Mouse (Mus musculus): ENCODE data around the gene Ptprh. TPM values are rescaled to one million over a fixed set of nuclear protein-coding genes. Genes with fewer than 3 reads are reported as not detected.

The Ptprh gene
- total and polyA plus RNA-seq, 3 experiments: not detected

DNA sequence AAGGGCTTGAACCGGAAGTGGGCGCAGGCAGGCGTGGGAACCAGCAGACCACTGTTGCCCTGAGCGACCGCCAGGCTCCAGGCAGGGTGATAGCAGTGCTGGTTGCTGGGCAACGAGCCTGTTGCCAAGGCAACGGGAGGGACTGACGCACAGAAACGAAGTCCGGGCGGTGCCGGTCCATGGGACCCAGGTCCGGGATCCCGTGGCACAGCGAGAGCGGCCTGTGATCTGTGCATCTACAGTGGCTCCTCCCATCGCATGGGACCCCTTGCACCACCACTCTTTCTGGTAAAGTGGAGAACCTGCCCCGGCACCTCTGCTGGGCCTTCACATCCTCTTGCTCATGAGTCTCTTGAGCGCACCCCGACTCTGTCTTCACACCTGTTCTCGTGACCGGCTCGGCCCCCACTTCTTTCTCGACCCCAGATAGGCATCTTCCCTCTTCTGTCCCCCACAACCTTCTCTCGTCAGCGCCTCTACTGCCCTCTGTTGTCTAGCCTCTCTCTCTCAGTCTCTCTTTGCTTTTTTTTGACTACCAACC is 57.2 kb downstream of the Ptprh start:
- no peak overlapping the region for H3K4me3 ChIP-seq (replicated peaks in 1 of 3; ENCODE audit: low read depth in 2 of 3, low read length in 2 of 3, poor library complexity in 1 of 3)
- no peak overlapping the region for H3K27ac ChIP-seq (ENCODE audit: insufficient read depth, low read depth)
- dilution Hi-C loops (cut with MboI; ENCODE audit: extremely low pct_ligation_motif_present, extremely low pct_unique_long_range_greater_than_20kb, low sequenced_read_pairs): no loop called here
- H3K36me3 ChIP-seq (replicated peaks in 1 of 2; ENCODE audit: control insufficient read depth in 1 of 2, insufficient read depth in 1 of 2, low read length in 1 of 2): no peaks in the 10 kb centered on the region
- TF ChIP-seq MXI1 (IDR thresholded peaks at IDR 0.05; ENCODE audit: low read depth, low read length) (peak; percentile 19), UBTF (IDR thresholded peaks at IDR 0.05; ENCODE audit: low read depth, low read length) (no peak)
- H3K9ac ChIP-seq (ENCODE audit: insufficient read depth, low read depth): no peak overlapping the region
- peaks cover 4 to 5% of the 10 kb centered on the region in 2 experiments; a peak in 3 of 4 replicates for H3K4me1 ChIP-seq (ENCODE audit: control insufficient read depth in 1 of 2, insufficient read depth in 2 of 2)
- in situ Hi-C loops (cut with MboI; ENCODE audit: low pct_ligation_motif_present, low pct_unique_long_range_greater_than_20kb, low sequenced_read_pairs): no loop called here
- peaks cover 48% of the 10 kb centered on the region for H3K27me3 ChIP-seq (replicated peaks)
- H3K79me2 ChIP-seq (replicated peaks; ENCODE audit: control insufficient read depth, extremely low read depth, insufficient read depth, poor library complexity, severe bottlenecking): no peaks in the 10 kb centered on the region
- H3K4me2 ChIP-seq (ENCODE audit: insufficient read depth, low read depth, poor library complexity, severe bottlenecking): peak overlapping the region; percentile 77; the same call in 1 of the 2 replicates
- no peak for DNase-seq (ENCODE audit: extremely low read depth)
- H3K9me3 ChIP-seq (replicated peaks; ENCODE audit: low read length): no peaks in the 10 kb centered on the region

DNA sequence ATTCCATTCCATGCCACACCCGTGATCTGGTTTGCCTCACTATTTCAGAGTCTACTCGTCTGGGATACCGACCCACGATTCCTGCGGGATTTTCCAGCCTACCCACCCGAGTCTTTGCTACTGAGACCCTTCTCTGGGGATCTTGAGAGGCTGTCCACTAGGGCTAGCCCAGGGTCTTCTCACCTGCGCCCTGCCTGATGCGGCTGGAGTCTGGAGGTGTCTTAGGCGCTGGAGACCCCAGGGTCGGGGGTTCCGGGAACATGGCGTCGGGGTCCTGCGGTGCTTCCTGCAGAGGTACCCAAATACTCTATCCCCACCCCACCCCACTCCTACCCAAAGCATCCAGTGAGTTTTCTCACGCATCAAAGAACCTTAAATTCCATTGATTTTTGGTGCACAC is 57.8 kb downstream of the Ptprh start:
- dilution Hi-C loops (cut with MboI; ENCODE audit: extremely low pct_ligation_motif_present, extremely low pct_unique_long_range_greater_than_20kb, low sequenced_read_pairs): no loop called here
- H3K4me2 ChIP-seq (ENCODE audit: insufficient read depth, low read depth, poor library complexity, severe bottlenecking): no peak overlapping the region

DNA sequence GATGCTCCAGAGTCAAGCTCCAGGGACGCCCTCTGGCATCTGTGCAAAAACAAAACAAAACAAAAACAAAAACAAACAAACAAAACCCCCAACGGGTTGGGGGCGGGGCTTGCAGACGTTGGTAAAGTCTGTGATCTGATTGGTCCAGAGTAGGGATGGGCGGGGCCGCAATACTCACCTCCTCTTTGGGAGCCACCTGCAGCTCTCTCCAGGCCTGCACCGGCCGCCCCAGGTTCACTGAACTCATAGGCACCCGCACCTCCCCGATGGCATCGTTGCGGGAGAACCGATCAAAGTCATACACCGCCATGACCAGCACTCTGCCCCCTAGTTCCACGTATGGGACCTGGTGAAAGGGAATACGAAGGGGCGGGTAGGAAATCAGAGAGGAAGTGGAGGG is 61.8 kb downstream of the Ptprh start:
- no peak overlapping the region for H3K27ac ChIP-seq (ENCODE audit: insufficient read depth, low read depth)
- no peaks in the 10 kb centered on the region for H3K36me3 ChIP-seq (replicated peaks in 1 of 2; ENCODE audit: control insufficient read depth in 1 of 2, insufficient read depth in 1 of 2, low read length in 1 of 2)
- TF ChIP-seq MYC (IDR thresholded peaks at IDR 0.05; ENCODE audit: low read depth, low read length) (no peak), NELFE (IDR thresholded peaks at IDR 0.05; ENCODE audit: low read depth, low read length) (no peak), CHD2 (IDR thresholded peaks at IDR 0.05; ENCODE audit: low read length) (no peak), EP300 (IDR thresholded peaks at IDR 0.05; ENCODE audit: low read length) (no peak), MXI1 (IDR thresholded peaks at IDR 0.05; ENCODE audit: low read depth, low read length) (no peak), BHLHE40 (IDR thresholded peaks at IDR 0.05; ENCODE audit: low read depth, low read length) (no peak), ZNF384 (IDR thresholded peaks at IDR 0.05; ENCODE audit: low read depth, low read length) (no peak), RCOR1 (conservative IDR thresholded peaks at IDR 0.05; ENCODE audit: low read depth, low read length) (no peak), SIN3A (IDR thresholded peaks at IDR 0.05; ENCODE audit: low read length) (no peak), ELF1 (IDR thresholded peaks at IDR 0.05; ENCODE audit: low read depth, low read length) (no peak), MAX (IDR thresholded peaks at IDR 0.05; ENCODE audit: low read length) (no peak), MAFK (IDR thresholded peaks at IDR 0.05; ENCODE audit: insufficient replicate concordance, low read length) (no peak), PAX5 (IDR thresholded peaks at IDR 0.05; ENCODE audit: low read length) (no peak), USF1 (IDR thresholded peaks at IDR 0.05; ENCODE audit: low read depth, low read length) (no peak), NRF1 (IDR thresholded peaks at IDR 0.05; ENCODE audit: low read depth, low read length) (no peak), TBP (conservative IDR thresholded peaks at IDR 0.05; ENCODE audit: low read depth, low read length) (no peak), ETS1 (conservative IDR thresholded peaks at IDR 0.05; ENCODE audit: low read depth, low read length) (no peak)
- no peak overlapping the region for H3K9ac ChIP-seq (ENCODE audit: insufficient read depth, low read depth)
- H3K27me3 ChIP-seq (replicated peaks): peaks cover 54% of the 10 kb centered on the region
- H3K4me3 ChIP-seq (replicated peaks in 1 of 3; ENCODE audit: low read depth in 2 of 3, low read length in 2 of 3, poor library complexity in 1 of 3): no peak overlapping the region
- no peak for DNase-seq (ENCODE audit: extremely low read depth)
- H3K79me2 ChIP-seq (replicated peaks; ENCODE audit: control insufficient read depth, extremely low read depth, insufficient read depth, poor library complexity, severe bottlenecking): no peaks in the 10 kb centered on the region
- H3K9me3 ChIP-seq (replicated peaks; ENCODE audit: low read length): peaks cover 4% of the 10 kb centered on the region
- no peak overlapping the region for H3K4me2 ChIP-seq (ENCODE audit: insufficient read depth, low read depth, poor library complexity, severe bottlenecking)
- in situ Hi-C loops (cut with MboI; ENCODE audit: low pct_ligation_motif_present, low pct_unique_long_range_greater_than_20kb, low sequenced_read_pairs) (no loop called here), dilution Hi-C loops (cut with MboI; ENCODE audit: extremely low pct_ligation_motif_present, extremely low pct_unique_long_range_greater_than_20kb, low sequenced_read_pairs) (no loop called here)
- H3K4me1 ChIP-seq (ENCODE audit: control insufficient read depth in 1 of 2, insufficient read depth in 2 of 2): peaks cover under 1% of the 10 kb centered on the region in 2 experiments; a peak in 2 of 4 replicates

More for the DNA sequence above, 57.8 kb downstream of the Ptprh start:
- Histone ChIP-seq H3K4me3 (replicated peaks in 1 of 3; ENCODE audit: low read depth in 2 of 3, low read length in 2 of 3, poor library complexity in 1 of 3) (no peak overlapping the region), H3K9ac (ENCODE audit: insufficient read depth, low read depth) (no peak overlapping the region), H3K4me1 (ENCODE audit: control insufficient read depth in 1 of 2, insufficient read depth in 2 of 2) (peaks cover 4 to 5% of the 10 kb centered on the region in 2 experiments; a peak in 3 of 4 replicates), H3K27me3 (replicated peaks) (peaks cover 43% of the 10 kb centered on the region), H3K9me3 (replicated peaks; ENCODE audit: low read length) (no peaks in the 10 kb centered on the region), H3K27ac (ENCODE audit: insufficient read depth, low read depth) (no peak overlapping the region), H3K36me3 (replicated peaks in 1 of 2; ENCODE audit: control insufficient read depth in 1 of 2, insufficient read depth in 1 of 2, low read length in 1 of 2) (no peaks in the 10 kb centered on the region), H3K79me2 (replicated peaks; ENCODE audit: control insufficient read depth, extremely low read depth, insufficient read depth, poor library complexity, severe bottlenecking) (no peaks in the 10 kb centered on the region)
- DNase-seq (ENCODE audit: extremely low read depth): no peak
- in situ Hi-C loops (cut with MboI; ENCODE audit: low pct_ligation_motif_present, low pct_unique_long_range_greater_than_20kb, low sequenced_read_pairs): no loop called here
- TF ChIP-seq JUN (IDR thresholded peaks at IDR 0.05; ENCODE audit: insufficient read depth, low read depth, low read length) (no peak), MAFK (IDR thresholded peaks at IDR 0.05; ENCODE audit: insufficient replicate concordance, low read length) (no peak), SMC3 (IDR thresholded peaks at IDR 0.05; ENCODE audit: low read depth, low read length) (no peak), MAZ (IDR thresholded peaks at IDR 0.05; ENCODE audit: low read depth, low read length) (no peak), RCOR1 (conservative IDR thresholded peaks at IDR 0.05; ENCODE audit: low read depth, low read length) (no peak), MXI1 (IDR thresholded peaks at IDR 0.05; ENCODE audit: low read depth, low read length) (no peak), E2F4 (IDR thresholded peaks at IDR 0.05; ENCODE audit: insufficient replicate concordance, low read depth, low read length) (no peak), TCF12 (IDR thresholded peaks at IDR 0.05; ENCODE audit: low read depth, low read length) (no peak), ELF1 (IDR thresholded peaks at IDR 0.05; ENCODE audit: low read depth, low read length) (no peak), PAX5 (IDR thresholded peaks at IDR 0.05; ENCODE audit: low read length) (no peak)
